Mouse (Mus musculus): ENCODE measurements around the gene Suclg2. TPM values are rescaled to one million over a fixed set of nuclear protein-coding genes. Genes with fewer than 3 reads are reported as not detected.

Gene Suclg2
- polyA plus RNA-seq, 2 experiments, result 21.1 to 33.8 TPM

DNA sequence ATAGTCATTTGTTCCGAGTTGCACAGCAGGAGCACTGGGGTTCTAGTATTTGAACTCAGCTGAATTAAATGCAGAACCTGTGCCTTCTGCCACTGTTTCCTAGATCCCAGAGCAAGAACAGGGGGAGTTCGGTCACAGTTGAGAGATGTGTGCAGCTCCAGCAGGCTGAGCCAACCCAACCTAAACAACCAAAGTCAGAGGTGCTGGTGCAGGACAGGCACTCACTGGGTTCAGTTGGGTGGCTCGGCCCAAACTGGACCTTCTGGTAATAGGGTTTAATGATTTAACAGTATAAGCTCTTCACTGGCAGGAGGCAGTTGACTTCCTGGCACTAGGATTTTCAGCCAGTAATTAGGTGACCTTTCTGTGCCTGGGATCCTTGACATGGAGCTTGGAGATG is 6.9 kb downstream of the Suclg2 start:
- no peaks in the 10 kb centered on the region for H3K9me3 ChIP-seq (ENCODE audit: control insufficient read depth, low read length)
- no peak overlapping the region for H3K4me3 ChIP-seq (ENCODE audit: insufficient read depth in 1 of 2, low read depth in 2 of 2, low read length in 2 of 2)
- 71% methylated on average over 3 of the region's 3 CpGs for WGBS (ENCODE audit: insufficient replicate concordance)
- no peaks in the 10 kb centered on the region for H3K36me3 ChIP-seq (replicated peaks; ENCODE audit: control insufficient read depth, insufficient read depth, low read depth)
- H3K4me2 ChIP-seq (ENCODE audit: low read depth), result no peak overlapping the region
- H3K27ac ChIP-seq, result no peak overlapping the region
- no peak for TF ChIP-seq CTCF (IDR thresholded peaks at IDR 0.05; ENCODE audit: low read depth)
- no peak for TF ChIP-seq EP300 (IDR thresholded peaks at IDR 0.05; ENCODE audit: low read depth)
- H3K9ac ChIP-seq (replicated peaks), result no peak overlapping the region
- ATAC-seq (ENCODE audit: insufficient read depth), result no peak
- no peaks in the 10 kb centered on the region for H3K27me3 ChIP-seq (ENCODE audit: control insufficient read depth, insufficient read depth, low read length)
- H3K4me1 ChIP-seq (replicated peaks; ENCODE audit: control insufficient read depth in 2 of 2, insufficient read depth in 2 of 2, low read length in 1 of 2), result peaks cover 0 to 6% of the 10 kb centered on the region in 2 experiments; a peak in 2 of 4 replicates
- DNase-seq (ENCODE audit: low read depth in 3 of 3, low spot score in 3 of 3), result no peak

DNA sequence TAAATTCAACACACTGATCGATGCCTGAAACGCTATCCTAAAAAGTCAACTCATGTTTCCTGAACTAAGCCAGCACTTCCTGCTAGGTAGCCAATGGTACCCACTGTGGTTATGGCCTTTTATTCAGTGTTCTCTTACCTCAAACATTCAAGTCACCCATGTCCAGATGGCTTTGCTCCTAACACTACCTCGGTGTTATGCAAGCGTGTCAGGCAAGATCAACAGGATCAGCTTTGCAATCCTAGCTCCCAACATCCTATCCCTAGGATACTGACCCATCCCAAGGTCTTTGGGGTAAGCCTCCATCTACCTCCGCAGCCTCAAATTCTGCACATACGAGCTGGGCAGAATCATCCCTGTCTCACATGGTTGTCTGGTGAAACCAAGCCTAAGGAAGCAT is 7.7 kb downstream of the Suclg2 start:
- no peak for DNase-seq (ENCODE audit: low read depth in 3 of 3, low spot score in 3 of 3)
- no peak overlapping the region for H3K4me3 ChIP-seq (ENCODE audit: insufficient read depth in 1 of 2, low read depth in 2 of 2, low read length in 2 of 2)
- no peak for TF ChIP-seq CTCF (IDR thresholded peaks at IDR 0.05; ENCODE audit: low read depth)
- no peak for TF ChIP-seq EP300 (IDR thresholded peaks at IDR 0.05; ENCODE audit: low read depth)
- no peaks in the 10 kb centered on the region for H3K36me3 ChIP-seq (replicated peaks; ENCODE audit: control insufficient read depth, insufficient read depth, low read depth)
- peaks cover 0 to 3% of the 10 kb centered on the region in 2 experiments; a peak in 2 of 4 replicates for H3K4me1 ChIP-seq (replicated peaks; ENCODE audit: control insufficient read depth in 2 of 2, insufficient read depth in 2 of 2, low read length in 1 of 2)
- no peaks in the 10 kb centered on the region for H3K27me3 ChIP-seq (ENCODE audit: control insufficient read depth, insufficient read depth, low read length)
- 67% methylated on average over 6 of the region's 6 CpGs for WGBS (ENCODE audit: insufficient replicate concordance)
- no peak overlapping the region for H3K9ac ChIP-seq (replicated peaks)
- no peak overlapping the region for H3K27ac ChIP-seq
- H3K9me3 ChIP-seq (ENCODE audit: control insufficient read depth, low read length), result no peaks in the 10 kb centered on the region
- no peak for ATAC-seq (ENCODE audit: insufficient read depth)
- no peak overlapping the region for H3K4me2 ChIP-seq (ENCODE audit: low read depth)

DNA sequence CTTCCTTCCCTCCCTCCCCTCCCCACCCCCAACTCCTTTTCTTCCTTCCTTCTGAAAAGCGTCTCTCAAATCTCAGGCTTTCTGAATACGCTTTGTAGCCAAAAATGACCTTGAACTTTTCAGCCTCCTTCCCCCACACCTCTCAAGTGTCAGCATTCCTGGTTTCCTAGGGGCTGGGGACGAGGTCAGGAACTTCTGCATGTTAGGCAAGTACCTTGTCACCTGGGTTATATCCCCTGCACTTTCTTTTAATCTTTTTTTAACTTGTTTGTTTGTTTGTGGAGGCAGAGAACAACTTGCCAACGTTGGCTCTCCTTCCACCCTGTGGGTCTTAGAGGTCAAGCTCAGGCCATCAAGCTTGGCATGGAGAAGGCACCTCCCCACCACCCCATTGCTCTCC is 9.1 kb downstream of the Suclg2 start:
- H3K4me2 ChIP-seq (ENCODE audit: low read depth), result no peak overlapping the region
- 44% methylated on average over 4 of the region's 4 CpGs for WGBS (ENCODE audit: insufficient replicate concordance)
- H3K4me3 ChIP-seq (ENCODE audit: insufficient read depth in 1 of 2, low read depth in 2 of 2, low read length in 2 of 2), result no peak overlapping the region
- no peak overlapping the region for H3K9ac ChIP-seq (replicated peaks)
- H3K27ac ChIP-seq, result no peak overlapping the region
- TF ChIP-seq CTCF (IDR thresholded peaks at IDR 0.05; ENCODE audit: low read depth) (no peak), EP300 (IDR thresholded peaks at IDR 0.05; ENCODE audit: low read depth) (no peak)
- DNase-seq (ENCODE audit: low read depth in 3 of 3, low spot score in 3 of 3) (no peak), ATAC-seq (ENCODE audit: insufficient read depth) (no peak)
- no peaks in the 10 kb centered on the region for H3K9me3 ChIP-seq (ENCODE audit: control insufficient read depth, low read length)
- no peaks in the 10 kb centered on the region for H3K27me3 ChIP-seq (ENCODE audit: control insufficient read depth, insufficient read depth, low read length)
- H3K4me1 ChIP-seq (replicated peaks; ENCODE audit: control insufficient read depth in 2 of 2, insufficient read depth in 2 of 2, low read length in 1 of 2), result peaks cover 0 to 3% of the 10 kb centered on the region in 2 experiments; a peak in 2 of 4 replicates
- no peaks in the 10 kb centered on the region for H3K36me3 ChIP-seq (replicated peaks; ENCODE audit: control insufficient read depth, insufficient read depth, low read depth)

DNA sequence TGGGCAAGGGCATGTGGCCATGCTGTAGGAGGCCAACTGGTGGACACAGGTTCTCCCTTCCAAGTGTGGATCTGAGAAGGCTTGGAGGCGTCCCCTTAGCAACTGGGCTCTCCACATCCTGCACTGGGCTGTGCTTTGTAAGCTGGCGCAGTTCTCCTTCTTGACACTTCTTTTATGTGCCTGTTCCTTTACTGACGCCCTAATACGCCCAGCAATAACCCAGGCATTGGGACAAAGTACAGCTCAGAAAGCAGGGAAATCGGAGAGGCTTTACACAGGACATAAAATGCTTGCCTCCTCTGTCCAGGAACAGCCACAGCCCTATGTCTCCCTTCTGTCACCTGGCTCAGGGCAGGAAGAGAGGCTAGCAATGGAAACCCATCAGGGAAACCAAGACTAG is 9.5 kb downstream of the Suclg2 start:
- WGBS (ENCODE audit: insufficient replicate concordance), result 59% methylated on average over 5 of the region's 5 CpGs
- no peak overlapping the region for H3K4me2 ChIP-seq (ENCODE audit: low read depth)
- no peaks in the 10 kb centered on the region for H3K9me3 ChIP-seq (ENCODE audit: control insufficient read depth, low read length)
- ATAC-seq (ENCODE audit: insufficient read depth) (0 out of 2 replicates have a peak, but pooled peaks have one; percentile 11), DNase-seq (ENCODE audit: low read depth in 3 of 3, low spot score in 3 of 3) (no peak)
- H3K27me3 ChIP-seq (ENCODE audit: control insufficient read depth, insufficient read depth, low read length), result no peaks in the 10 kb centered on the region
- H3K9ac ChIP-seq (replicated peaks), result no peak overlapping the region
- TF ChIP-seq CTCF (IDR thresholded peaks at IDR 0.05; ENCODE audit: low read depth) (no peak), EP300 (IDR thresholded peaks at IDR 0.05; ENCODE audit: low read depth) (no peak)
- H3K4me3 ChIP-seq (ENCODE audit: insufficient read depth in 1 of 2, low read depth in 2 of 2, low read length in 2 of 2), result no peak overlapping the region
- no peaks in the 10 kb centered on the region for H3K36me3 ChIP-seq (replicated peaks; ENCODE audit: control insufficient read depth, insufficient read depth, low read depth)
- peaks cover 0 to 3% of the 10 kb centered on the region in 2 experiments; a peak in 2 of 4 replicates for H3K4me1 ChIP-seq (replicated peaks; ENCODE audit: control insufficient read depth in 2 of 2, insufficient read depth in 2 of 2, low read length in 1 of 2)
- H3K27ac ChIP-seq, result no peak overlapping the region

DNA sequence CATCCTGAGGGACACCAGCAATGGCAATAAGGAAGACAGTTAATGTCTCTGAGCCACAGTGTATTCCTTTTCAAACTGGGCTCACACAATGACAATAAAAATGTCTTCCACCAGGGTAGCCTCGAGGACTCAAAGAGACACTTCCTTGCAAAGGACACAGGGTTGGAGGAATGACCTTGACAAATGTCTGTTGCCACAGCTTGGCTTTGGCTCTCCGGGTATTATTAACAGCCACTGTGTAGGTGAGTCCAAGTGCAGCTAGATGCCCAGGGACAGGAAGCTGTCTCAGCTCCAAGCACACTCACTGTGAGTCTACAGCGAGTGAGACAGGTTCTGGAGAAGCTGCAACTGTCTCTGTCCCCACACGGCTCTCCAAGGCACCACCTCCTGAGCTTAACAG is 14.0 kb downstream of the Suclg2 start:
- TF ChIP-seq EP300 (IDR thresholded peaks at IDR 0.05; ENCODE audit: low read depth), result no peak
- TF ChIP-seq CTCF (IDR thresholded peaks at IDR 0.05; ENCODE audit: low read depth), result no peak
- H3K4me3 ChIP-seq (ENCODE audit: insufficient read depth in 1 of 2, low read depth in 2 of 2, low read length in 2 of 2), result no peak overlapping the region
- no peak overlapping the region for H3K27ac ChIP-seq
- no peaks in the 10 kb centered on the region for H3K27me3 ChIP-seq (ENCODE audit: control insufficient read depth, insufficient read depth, low read length)
- no peak overlapping the region for H3K9ac ChIP-seq (replicated peaks)
- DNase-seq (ENCODE audit: low read depth in 3 of 3, low spot score in 3 of 3), result no peak
- no peak overlapping the region for H3K4me2 ChIP-seq (ENCODE audit: low read depth)
- no peaks in the 10 kb centered on the region for H3K36me3 ChIP-seq (replicated peaks; ENCODE audit: control insufficient read depth, insufficient read depth, low read depth)
- peaks cover 0 to 2% of the 10 kb centered on the region in 2 experiments; a peak in 1 of 4 replicates for H3K4me1 ChIP-seq (replicated peaks; ENCODE audit: control insufficient read depth in 2 of 2, insufficient read depth in 2 of 2, low read length in 1 of 2)
- no peaks in the 10 kb centered on the region for H3K9me3 ChIP-seq (ENCODE audit: control insufficient read depth, low read length)
- WGBS (ENCODE audit: insufficient replicate concordance), result 59% methylated on average over 4 of the region's 4 CpGs
- no peak for ATAC-seq (ENCODE audit: insufficient read depth)

All from liver, embryonic 14.5 days (tissue).